Mouse (Mus musculus) cortical plate, adult 2 months (tissue): ENCODE data around the gene Cyp2r1.

Experiments used
- CTCF ChIP-seq: fragments of 200-500 bp; IDR thresholded peaks from 2 replicates; pipeline ENCODE4 v1.5.1; 2011; ENCODE audit warnings: mild to moderate bottlenecking, control low read depth, low read length; ENCODE audit not compliant: insufficient read depth; ENCODE audit errors: extremely low read depth
- POLR2A ChIP-seq: fragments of 200-500 bp; IDR thresholded peaks from 2 replicates; pipeline ENCODE4 v1.6.1; 2011; ENCODE audit warnings: mild to moderate bottlenecking, low read length, control low read depth; ENCODE audit not compliant: insufficient read depth; ENCODE audit errors: extremely low read depth

- TF ChIP-seq CTCF (no peak), POLR2A (no peak)
Observed at GRCm38 (mm10) chr7:114562531-114563241, at the start of gene Cyp2r1.
